Mouse (Mus musculus): Measurements from ENCODE around the gene Jph4. TPM values are rescaled to one million over a fixed set of nuclear protein-coding genes. Genes with fewer than 3 reads are reported as not detected.

Jph4 gene
- total and polyA plus RNA-seq, 3 experiments, result not detected

DNA sequence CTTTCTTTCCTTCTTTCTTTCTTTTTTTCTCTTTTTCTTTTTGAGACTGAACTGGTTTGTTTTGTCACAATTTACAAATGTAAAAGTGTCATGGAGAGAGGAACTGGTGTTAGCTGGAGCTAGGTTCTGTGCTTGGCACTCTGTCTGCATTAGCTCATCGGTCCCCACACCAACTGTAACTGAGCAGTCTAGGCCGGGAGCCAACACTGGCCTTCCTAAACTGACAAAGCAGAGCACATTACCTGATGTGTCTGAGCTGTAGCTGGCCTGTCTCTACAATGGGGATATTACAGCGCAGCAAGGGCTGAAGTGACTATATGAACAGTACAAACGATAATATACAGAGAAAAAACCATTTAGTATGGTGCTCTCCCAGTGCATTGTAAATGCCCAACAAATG, 2.1 kb upstream of the Jph4 start:
- peaks cover 0 to 2% of the 10 kb centered on the region in 2 experiments; a peak in 1 of 4 replicates for H3K4me1 ChIP-seq (ENCODE audit: control insufficient read depth in 1 of 2, insufficient read depth in 2 of 2)
- H3K79me2 ChIP-seq (replicated peaks; ENCODE audit: control insufficient read depth, extremely low read depth, insufficient read depth, poor library complexity, severe bottlenecking), result no peaks in the 10 kb centered on the region
- in situ Hi-C loops (cut with MboI; ENCODE audit: low pct_ligation_motif_present, low pct_unique_long_range_greater_than_20kb, low sequenced_read_pairs) (loop anchor here (10.0 kb wide), 1 partner anchor 96 kb away; no protein-coding TSS in a partner anchor), dilution Hi-C loops (cut with MboI; ENCODE audit: extremely low pct_ligation_motif_present, extremely low pct_unique_long_range_greater_than_20kb, low sequenced_read_pairs) (no loop called here)
- no peak overlapping the region for H3K9ac ChIP-seq (ENCODE audit: insufficient read depth, low read depth)
- no peak overlapping the region for H3K4me3 ChIP-seq (replicated peaks in 1 of 3; ENCODE audit: low read depth in 2 of 3, low read length in 2 of 3, poor library complexity in 1 of 3)
- H3K27ac ChIP-seq (ENCODE audit: insufficient read depth, low read depth), result no peak overlapping the region
- no peak overlapping the region for H3K4me2 ChIP-seq (ENCODE audit: insufficient read depth, low read depth, poor library complexity, severe bottlenecking)
- H3K27me3 ChIP-seq (replicated peaks), result peaks cover 14% of the 10 kb centered on the region
- H3K36me3 ChIP-seq (replicated peaks in 1 of 2; ENCODE audit: control insufficient read depth in 1 of 2, insufficient read depth in 1 of 2, low read length in 1 of 2), result no peaks in the 10 kb centered on the region
- no peak for DNase-seq (ENCODE audit: extremely low read depth)
- peaks cover 2% of the 10 kb centered on the region for H3K9me3 ChIP-seq (replicated peaks; ENCODE audit: low read length)
- TF ChIP-seq ZC3H11A (IDR thresholded peaks at IDR 0.05; ENCODE audit: low read depth, low read length), result no peak
- TF ChIP-seq TCF12 (IDR thresholded peaks at IDR 0.05; ENCODE audit: low read depth, low read length), result no peak
- TF ChIP-seq CHD1 (IDR thresholded peaks at IDR 0.05; ENCODE audit: low read depth, low read length), result no peak
- no peak for TF ChIP-seq ETS1 (conservative IDR thresholded peaks at IDR 0.05; ENCODE audit: low read depth, low read length)
- no peak for TF ChIP-seq NRF1 (IDR thresholded peaks at IDR 0.05; ENCODE audit: low read depth, low read length)
- no peak for TF ChIP-seq RCOR1 (conservative IDR thresholded peaks at IDR 0.05; ENCODE audit: low read depth, low read length)
- TF ChIP-seq GABPA (IDR thresholded peaks at IDR 0.05; ENCODE audit: insufficient replicate concordance, low read depth, low read length), result no peak
- no peak for TF ChIP-seq PAX5 (IDR thresholded peaks at IDR 0.05; ENCODE audit: low read length)

DNA sequence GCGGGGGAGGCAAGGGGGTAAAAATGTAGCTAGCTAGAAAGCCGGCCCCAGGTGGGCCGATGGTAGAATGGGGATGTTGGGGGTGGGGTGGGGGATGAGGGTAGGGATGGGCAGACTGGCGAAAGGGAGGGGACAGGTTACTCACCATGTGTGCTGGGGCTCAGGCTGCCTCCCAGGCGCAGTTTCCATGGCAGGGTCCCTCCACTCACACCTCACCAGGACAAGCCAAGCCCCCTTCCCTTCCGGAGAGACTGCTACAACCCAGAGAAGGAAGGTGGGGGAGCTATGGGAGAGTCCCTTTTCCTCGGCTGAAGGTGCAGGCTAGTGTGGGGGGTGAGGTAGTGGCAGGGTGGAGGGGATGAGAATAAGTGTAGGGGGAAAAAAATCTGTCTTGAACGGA, 889 bp downstream of the Jph4 start:
- Histone ChIP-seq H3K9ac (ENCODE audit: insufficient read depth, low read depth) (no peak overlapping the region), H3K79me2 (replicated peaks; ENCODE audit: control insufficient read depth, extremely low read depth, insufficient read depth, poor library complexity, severe bottlenecking) (no peaks in the 10 kb centered on the region), H3K9me3 (replicated peaks; ENCODE audit: low read length) (peaks cover 2% of the 10 kb centered on the region), H3K36me3 (replicated peaks in 1 of 2; ENCODE audit: control insufficient read depth in 1 of 2, insufficient read depth in 1 of 2, low read length in 1 of 2) (no peaks in the 10 kb centered on the region), H3K4me1 (ENCODE audit: control insufficient read depth in 1 of 2, insufficient read depth in 2 of 2) (no peaks in the 10 kb centered on the region), H3K4me3 (replicated peaks in 1 of 3; ENCODE audit: low read depth in 2 of 3, low read length in 2 of 3, poor library complexity in 1 of 3) (no peak overlapping the region), H3K27ac (ENCODE audit: insufficient read depth, low read depth) (no peak overlapping the region), H3K4me2 (ENCODE audit: insufficient read depth, low read depth, poor library complexity, severe bottlenecking) (no peak overlapping the region), H3K27me3 (replicated peaks) (peaks cover 18% of the 10 kb centered on the region)
- dilution Hi-C loops (cut with MboI; ENCODE audit: extremely low pct_ligation_motif_present, extremely low pct_unique_long_range_greater_than_20kb, low sequenced_read_pairs), result no loop called here
- DNase-seq (ENCODE audit: extremely low read depth), result no peak
- in situ Hi-C loops (cut with MboI; ENCODE audit: low pct_ligation_motif_present, low pct_unique_long_range_greater_than_20kb, low sequenced_read_pairs), result loop anchor here (10.0 kb wide), 1 partner anchor 99 kb away; no protein-coding TSS in a partner anchor
- no peak for TF ChIP-seq TCF12 (IDR thresholded peaks at IDR 0.05; ENCODE audit: low read depth, low read length)
- TF ChIP-seq POLR2A (IDR thresholded peaks at IDR 0.05; ENCODE audit: low read depth, low read length), result no peak
- TF ChIP-seq NELFE (IDR thresholded peaks at IDR 0.05; ENCODE audit: low read depth, low read length), result no peak
- TF ChIP-seq TBP (conservative IDR thresholded peaks at IDR 0.05; ENCODE audit: low read depth, low read length), result no peak
- no peak for TF ChIP-seq KAT2A (IDR thresholded peaks at IDR 0.05; ENCODE audit: insufficient replicate concordance, low read length)
- TF ChIP-seq SMC3 (IDR thresholded peaks at IDR 0.05; ENCODE audit: low read depth, low read length), result no peak
- no peak for TF ChIP-seq ZC3H11A (IDR thresholded peaks at IDR 0.05; ENCODE audit: low read depth, low read length)
- no peak for TF ChIP-seq CHD2 (IDR thresholded peaks at IDR 0.05; ENCODE audit: low read length)
- no peak for TF ChIP-seq MAFK (IDR thresholded peaks at IDR 0.05; ENCODE audit: insufficient replicate concordance, low read length)
- no peak for TF ChIP-seq UBTF (IDR thresholded peaks at IDR 0.05; ENCODE audit: low read depth, low read length)
- TF ChIP-seq CTCF (conservative IDR thresholded peaks at IDR 0.05 in 1 of 2, IDR thresholded peaks at IDR 0.05 in 1 of 2; ENCODE audit: low read depth in 2 of 2, low read length in 2 of 2), result no peak
- TF ChIP-seq CHD1 (IDR thresholded peaks at IDR 0.05; ENCODE audit: low read depth, low read length), result no peak
- TF ChIP-seq HCFC1 (IDR thresholded peaks at IDR 0.05; ENCODE audit: low read depth, low read length), result no peak
